Mouse (Mus musculus): ENCODE results near the gene Fam166b.
A peak's percentile ranks its signal among the peaks of the same experiment; 100 is the strongest.

Gene Fam166b

GRCm38 (mm10) chr4:43428180-43428861, 613 bp downstream of the Fam166b start:
- no peak for DNase-seq (ENCODE audit: low spot score)

GRCm38 (mm10) chr4:43427501-43428179, 1.3 kb downstream of the Fam166b start:
- DNase-seq (ENCODE audit: low spot score) = no peak

- no peak for DNase-seq (ENCODE audit: low spot score)
These were observed 2.4 kb downstream of the Fam166b start for GRCm38 (mm10) chr4:43426487-43426886.

DNA sequence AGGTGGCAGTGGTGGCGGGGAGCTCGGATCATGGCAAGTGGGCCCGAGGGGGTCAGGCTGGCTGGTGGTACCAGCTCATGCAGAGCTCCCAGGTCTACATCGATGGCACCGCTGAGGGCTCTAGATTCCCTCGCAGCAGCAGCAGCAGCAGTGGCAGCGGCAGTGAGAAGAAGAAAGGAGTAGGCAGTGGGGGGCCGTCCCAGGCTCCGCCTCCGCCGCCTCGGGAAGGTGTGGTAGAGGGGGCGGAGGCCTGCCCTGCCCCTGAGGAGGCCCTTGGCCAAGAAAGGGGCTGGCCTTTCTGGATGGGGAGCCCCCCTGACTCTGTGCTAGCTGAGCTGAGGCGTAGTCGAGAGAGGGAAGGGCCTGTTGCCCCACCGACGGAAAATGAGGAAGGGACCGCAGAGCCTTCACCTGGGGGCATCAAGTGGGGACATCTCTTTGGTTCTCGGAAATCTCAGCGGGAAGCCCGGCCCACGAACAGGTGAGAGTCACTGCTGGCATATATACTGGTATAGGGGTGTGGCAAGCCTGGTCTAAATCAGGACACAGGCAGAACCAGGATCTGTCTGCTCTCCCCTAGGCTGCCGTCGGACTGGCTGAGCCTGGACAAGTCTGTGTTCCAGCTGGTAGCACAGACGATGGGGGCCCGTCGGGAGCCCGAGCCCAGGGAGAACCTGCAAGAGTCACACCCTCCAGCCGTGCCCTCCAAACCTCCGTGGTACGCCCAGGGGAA, 3.1 kb downstream of the Fam166b start:
- DNase-seq (ENCODE audit: low spot score) = no peak

DNA sequence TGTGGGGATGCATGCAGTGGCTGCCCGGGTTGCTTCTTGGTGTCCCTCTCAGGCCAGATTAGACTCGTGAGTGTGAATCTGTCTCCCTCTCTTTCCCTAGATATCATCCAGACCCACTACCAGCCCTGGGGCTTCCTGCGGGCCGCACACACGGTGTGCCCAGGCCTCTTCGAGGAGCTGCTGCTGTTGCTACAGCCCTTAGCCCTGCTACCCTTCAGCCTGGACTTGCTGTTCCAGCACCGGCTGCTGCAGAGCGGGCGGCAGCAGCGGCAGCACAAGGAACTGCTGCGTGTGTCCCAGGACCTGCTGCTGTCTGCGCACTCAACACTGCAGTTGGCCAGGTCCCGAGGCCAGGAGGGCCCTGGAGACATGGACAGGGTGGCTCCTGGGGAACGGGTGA, 3.7 kb downstream of the Fam166b start:
- DNase-seq (ENCODE audit: low spot score) = no peak

DNA sequence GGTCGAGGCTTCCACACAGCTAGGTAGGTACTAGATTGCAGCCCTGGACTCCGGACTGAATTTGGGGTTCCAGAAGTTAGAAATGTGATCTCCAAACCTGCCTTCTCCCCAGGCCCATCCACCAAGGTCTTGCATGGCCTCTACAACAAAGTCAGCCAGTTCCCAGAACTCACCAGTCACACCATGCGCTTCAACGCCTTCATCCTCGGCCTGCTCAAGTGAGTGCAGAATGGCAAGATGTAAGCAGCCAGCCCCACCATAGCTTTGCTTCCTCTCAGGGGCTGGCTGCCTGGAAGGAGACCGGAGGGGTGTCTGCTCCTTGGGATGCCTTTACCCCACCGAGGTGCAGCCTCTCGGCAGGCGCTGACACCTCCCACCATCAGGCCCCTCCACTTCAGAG, 4.9 kb downstream of the Fam166b start:
- no peak for DNase-seq (ENCODE audit: low spot score)

DNA sequence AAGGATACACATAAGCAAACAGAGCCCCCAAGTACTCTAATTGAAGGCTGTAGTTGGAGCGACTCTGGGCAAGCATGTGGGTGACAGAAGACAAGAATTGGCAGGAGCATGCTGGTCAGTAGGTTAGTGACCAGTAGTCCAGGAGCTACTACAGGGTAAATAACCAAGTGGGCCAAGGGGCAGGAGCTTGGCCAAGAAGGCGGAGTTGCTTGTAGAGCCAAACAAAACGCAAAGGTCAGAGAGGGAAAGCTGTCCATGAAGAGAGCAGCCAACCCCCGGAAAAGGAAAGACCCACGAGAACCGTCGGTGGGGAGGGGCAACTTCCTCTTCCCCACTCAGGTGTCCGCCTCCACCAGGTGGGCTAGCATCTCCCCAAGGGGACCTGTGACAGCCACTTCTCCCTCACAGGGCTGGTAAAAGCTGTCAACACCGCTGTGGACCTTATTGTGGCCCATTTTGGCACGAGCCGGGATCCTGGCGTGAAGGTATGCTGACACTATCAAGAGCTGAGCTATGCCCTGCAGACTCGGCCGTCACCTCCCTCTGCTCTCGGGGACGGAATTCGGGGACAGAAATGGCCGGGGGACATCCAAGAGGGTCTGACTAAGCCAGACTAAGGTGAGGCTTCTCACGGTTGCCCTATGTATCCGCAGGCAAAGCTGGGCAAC, 5.5 kb downstream of the Fam166b start:
- DNase-seq (ENCODE audit: low spot score) = no peak

DNA sequence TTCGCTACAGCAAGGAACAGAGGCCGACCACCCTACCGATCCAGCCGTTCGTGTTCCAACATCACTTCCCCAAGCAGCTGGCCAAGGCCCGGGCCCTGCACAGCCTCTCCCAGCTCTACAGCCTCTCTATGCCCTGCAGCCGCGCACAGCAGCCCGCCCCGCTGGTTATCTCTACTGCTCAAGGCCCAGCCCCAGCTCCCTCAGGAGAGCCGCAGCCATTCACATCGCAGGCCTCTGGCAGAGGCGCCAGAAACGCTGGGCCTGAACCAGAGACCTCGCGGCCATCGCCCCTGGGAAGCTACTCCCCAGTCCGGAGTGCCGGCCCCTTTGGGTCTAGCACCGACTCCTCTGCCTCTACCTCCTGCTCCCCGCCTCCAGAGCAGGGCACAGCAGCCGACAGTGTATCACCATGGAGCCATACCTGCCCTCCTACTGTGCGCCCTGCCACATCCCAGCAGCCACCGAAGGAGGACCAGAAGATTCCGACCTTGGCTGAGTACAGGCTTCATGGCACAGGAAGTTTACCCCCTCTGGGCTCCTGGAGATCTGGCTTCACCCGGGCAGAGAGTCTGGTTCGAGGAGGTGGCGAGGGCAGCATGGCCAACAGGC, 7.2 kb downstream of the Fam166b start:
- DNase-seq (ENCODE audit: low spot score) = no peak

DNA sequence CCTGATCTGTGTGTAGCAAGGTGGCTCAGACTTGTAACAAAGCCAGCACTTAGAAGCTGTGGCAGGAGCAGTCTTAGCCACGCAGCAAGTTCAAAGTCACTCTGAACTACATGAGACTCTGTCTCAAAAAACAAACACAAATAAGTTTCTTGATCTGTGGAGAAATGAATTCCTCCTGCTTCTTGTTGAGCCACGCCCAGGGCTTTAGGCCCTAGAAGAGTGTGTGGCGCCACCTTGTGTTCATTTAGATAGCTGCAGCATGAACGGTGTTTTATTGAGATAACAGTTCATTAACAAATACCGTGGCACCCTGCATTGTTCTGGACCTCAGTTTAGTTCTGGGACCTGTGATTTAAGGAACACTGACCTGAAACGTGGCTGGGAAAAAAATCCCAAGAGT, 8.6 kb downstream of the Fam166b start:
- peak; percentile 63 for DNase-seq (ENCODE audit: low spot score)

- DNase-seq (ENCODE audit: low spot score) = no peak
These were observed 9.1 kb downstream of the Fam166b start for GRCm38 (mm10) chr4:43419801-43420281.

DNA sequence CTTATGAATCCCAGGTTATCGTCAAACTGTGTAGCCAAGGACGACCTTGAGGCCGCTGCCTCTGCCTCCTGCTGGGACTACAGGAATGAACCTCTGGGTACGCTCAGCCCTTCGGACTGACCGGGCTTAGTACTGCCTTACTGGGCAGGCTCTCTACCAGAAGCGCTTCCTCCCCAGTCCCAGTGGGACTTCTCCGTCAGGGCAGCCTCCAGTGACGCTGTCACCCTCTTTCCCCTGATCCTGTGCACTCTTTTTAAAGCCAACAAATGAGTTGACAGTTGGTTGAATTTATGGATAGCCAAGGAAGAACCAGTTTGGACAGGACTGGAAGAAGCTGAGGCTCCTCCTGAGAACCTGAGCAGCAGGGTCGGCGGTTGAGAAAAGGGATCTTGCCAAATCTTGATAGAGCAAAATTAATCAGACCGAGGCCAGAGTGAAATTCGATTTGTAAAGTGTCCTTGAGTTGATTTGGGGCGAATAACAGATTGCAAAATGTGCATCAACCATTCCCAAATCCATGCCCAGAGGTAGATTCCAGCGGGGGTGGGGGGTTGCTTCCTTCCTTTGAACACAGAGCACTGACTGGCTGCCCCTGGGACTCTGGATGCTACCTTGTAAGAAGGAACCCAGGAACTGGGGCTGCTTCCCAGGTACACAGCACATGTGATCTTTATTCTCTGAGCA, 9.8 kb downstream of the Fam166b start:
- DNase-seq (ENCODE audit: low spot score) = no peak

DNA sequence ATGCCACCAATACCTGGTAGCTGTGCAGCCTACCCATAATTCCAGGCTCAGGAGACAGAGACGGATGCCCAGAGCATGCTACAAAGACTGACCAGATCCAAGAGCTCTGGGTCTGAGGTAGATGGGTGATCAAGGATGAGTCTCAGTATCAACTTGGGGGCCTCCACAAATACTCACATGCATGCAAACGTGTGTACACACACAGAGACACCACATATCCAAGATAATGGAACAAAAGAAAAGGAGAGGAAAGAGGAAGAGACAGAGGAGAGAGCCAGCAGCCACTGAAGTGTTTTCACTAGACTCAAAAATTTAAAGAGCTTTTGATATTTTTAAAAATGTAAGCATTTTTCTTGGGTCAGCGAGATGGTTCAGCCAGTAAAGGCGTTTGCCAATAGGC, 10.5 kb downstream of the Fam166b start:
- DNase-seq (ENCODE audit: low spot score) = no peak

- DNase-seq (ENCODE audit: low spot score) = no peak
These were observed 11.5 kb downstream of the Fam166b start for GRCm38 (mm10) chr4:43417269-43418062.

- DNase-seq (ENCODE audit: low spot score) = no peak
These were observed 12.9 kb downstream of the Fam166b start for GRCm38 (mm10) chr4:43416071-43416490.

DNA sequence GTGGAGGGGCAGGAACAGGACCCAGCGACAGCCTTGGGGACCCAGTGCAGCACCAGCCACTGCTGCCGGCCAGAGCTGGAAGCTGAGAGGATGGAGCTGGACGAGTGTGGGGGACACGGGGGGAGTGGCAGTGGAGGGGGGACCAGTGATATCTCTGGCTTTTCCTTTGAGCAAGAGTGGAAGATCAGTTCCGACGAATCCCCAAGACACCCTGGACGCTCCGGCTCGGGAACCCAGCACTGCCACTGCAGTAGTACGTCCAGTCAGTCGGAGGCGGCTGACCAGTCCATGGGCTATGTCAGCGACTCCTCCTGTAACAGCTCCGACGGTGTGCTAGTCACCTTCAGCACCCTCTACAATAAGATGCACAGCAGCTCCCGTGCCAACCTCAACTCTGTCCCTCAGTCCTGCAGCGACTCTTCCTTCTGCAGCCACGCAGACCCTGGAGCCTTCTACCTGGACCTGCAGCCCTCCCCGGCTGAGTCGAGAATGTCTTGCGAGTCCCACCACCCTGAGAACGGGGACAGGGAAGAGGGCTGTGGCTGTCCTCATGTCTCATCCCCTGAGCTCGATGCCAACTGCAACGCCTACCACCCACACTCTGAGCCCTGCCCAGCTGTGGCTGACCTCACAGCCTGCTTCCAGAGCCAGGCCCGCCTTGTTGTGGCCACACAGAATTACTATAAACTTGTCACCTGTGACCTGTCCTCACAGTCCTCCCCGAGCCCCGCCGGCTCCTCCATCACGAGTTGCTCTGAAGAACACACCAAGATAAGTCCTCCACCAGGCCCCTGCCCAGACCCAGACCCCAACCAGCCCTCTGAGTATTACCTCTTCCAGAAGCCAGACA, 13.5 kb downstream of the Fam166b start:
- DNase-seq (ENCODE audit: low spot score) = no peak

DNA sequence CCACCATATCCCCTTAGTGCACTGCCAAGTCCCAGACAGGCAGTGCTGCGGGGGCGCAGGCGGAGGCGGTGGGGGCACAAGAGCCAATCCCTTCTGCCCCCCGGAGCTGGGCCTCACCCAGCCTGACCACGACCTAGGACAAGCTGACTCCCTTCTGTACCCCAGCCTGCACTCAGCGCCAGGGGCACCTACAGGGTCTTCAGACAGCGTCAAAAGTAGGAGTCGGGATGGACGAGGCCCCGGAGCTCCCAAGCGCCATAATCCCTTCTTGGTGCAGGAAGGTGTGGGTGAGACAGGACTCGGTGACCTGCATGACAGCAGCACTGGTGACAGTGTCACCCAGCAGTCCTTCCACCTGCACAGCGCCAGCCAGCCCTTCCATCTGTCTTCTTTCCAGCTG, 14.2 kb downstream of the Fam166b start:
- DNase-seq (ENCODE audit: low spot score) = no peak

- no peak for DNase-seq (ENCODE audit: low spot score)
These were observed 21.6 kb downstream of the Fam166b start for GRCm38 (mm10) chr4:43407071-43407920.

- DNase-seq (ENCODE audit: low spot score) = peak; percentile 80
These were observed 22.6 kb downstream of the Fam166b start for GRCm38 (mm10) chr4:43406162-43406971.
